Mouse (Mus musculus) liver, embryonic 14.5 days (tissue): Measurements from ENCODE around the gene Sh3glb1. TPM values are rescaled to one million over a fixed set of nuclear protein-coding genes. Genes with fewer than 3 reads are reported as not detected.
A peak's percentile ranks its signal among the peaks of the same experiment; 100 is the strongest.

Source experiments
- ATAC-seq: fragments of 200-750 bp; cut with Nextera tagmentation; 2 replicates; pipeline ENCODE4 v1.8.0; 2017; ENCODE audit warnings: moderate number of reproducible peaks, mild to moderate bottlenecking, moderate library complexity; ENCODE audit not compliant: insufficient read depth
- DNase-seq, 3 experiments: peaks; one replicate each; pipeline ENCODE4 v3.0.0-alpha.2; 2012 to 2013; ENCODE audit warnings: low read depth in 3 of 3, low spot score in 3 of 3
- H3K27ac ChIP-seq: fragments of 300-500 bp; sonication (generic); 2 replicates; pipeline ENCODE4 v1.5.1; 2014; ENCODE audit warnings: moderate library complexity, mild to moderate bottlenecking, control low read depth, inconsistent platforms
- H3K27me3 ChIP-seq: fragments of 300-500 bp; sonication (generic); 2 replicates; pipeline ENCODE4 v1.6.1; 2014; ENCODE audit warnings: mild to moderate bottlenecking, low read length, moderate library complexity; ENCODE audit not compliant: control insufficient read depth, insufficient read depth
- H3K36me3 ChIP-seq: fragments of 300-500 bp; sonication (generic); replicated peaks from 2 replicates; pipeline ENCODE4 v1.6.1; 2014; ENCODE audit warnings: low read depth; ENCODE audit not compliant: control insufficient read depth, insufficient read depth
- H3K4me1 ChIP-seq, 2 experiments: fragments of 200-500 bp in 1 of 2; fragments of 300-500 bp in 1 of 2; sonication (generic) in 1 of 2; replicated peaks; 2 replicates each; pipeline ENCODE4 v1.6.1; 2012 to 2014; ENCODE audit warnings: antibody characterized with exemption in 1 of 2, inconsistent platforms in 1 of 2, low read length in 1 of 2; ENCODE audit not compliant: control insufficient read depth in 2 of 2, insufficient read depth in 2 of 2
- H3K4me2 ChIP-seq: fragments of 300-500 bp; sonication (generic); 2 replicates; pipeline ENCODE4 v1.6.1; 2014; ENCODE audit warnings: low read depth, mild to moderate bottlenecking, control low read depth, moderate library complexity
- H3K4me3 ChIP-seq, 2 experiments: fragments of 200-500 bp in 1 of 2; fragments of 300-500 bp in 1 of 2; sonication (generic) in 1 of 2; 2 replicates each; pipeline ENCODE4 v1.5.1; 2012 to 2014; ENCODE audit warnings: low read depth in 2 of 2, low read length in 2 of 2, mild to moderate bottlenecking in 2 of 2, control low read depth in 1 of 2, inconsistent platforms in 1 of 2, moderate library complexity in 1 of 2; ENCODE audit not compliant: insufficient read depth in 1 of 2
- H3K9ac ChIP-seq: fragments of 300-500 bp; sonication (generic); replicated peaks from 2 replicates; pipeline ENCODE4 v1.6.1; 2014; ENCODE audit warnings: mild to moderate bottlenecking, control low read depth, moderate library complexity
- H3K9me3 ChIP-seq: fragments of 300-500 bp; sonication (generic); 2 replicates; pipeline ENCODE4 v1.6.1; 2016; ENCODE audit warnings: low read length, mixed read lengths; ENCODE audit not compliant: control insufficient read depth
- CTCF ChIP-seq: IDR thresholded peaks from 2 replicates; pipeline ENCODE4 v1.5.1; 2016; ENCODE audit warnings: antibody characterized with exemption, low read depth, control low read depth
- EP300 ChIP-seq: IDR thresholded peaks from 2 replicates; pipeline ENCODE4 v1.6.1; 2016; ENCODE audit warnings: antibody characterized with exemption, low read depth
- WGBS: fragments of 180-500 bp; shearing (Covaris S2); extraction: QIAGEN DNeasy Blood & Tissue Kit; methylation state at CpG from one replicate; pipeline ENCODE4 v1.1.7; 2014; ENCODE audit not compliant: insufficient replicate concordance; 5-methylcytosine and 5-hydroxymethylcytosine counted together
- polyA plus RNA-seq, 2 experiments: library from polyadenylated mRNA; depleted of rRNA in 1 of 2; stranded (reverse) in 1 of 2; unstranded in 1 of 2; fragments of >200 nt; fragmentation: Nextera tagmentation in 1 of 2; extraction: Ambion mirVana in 1 of 2; gene quantifications; 2 replicates each; pipeline versions ENCODE4 v1.2.1 to v1.2.3; 2012 to 2014

Sh3glb1 gene
- polyA plus RNA-seq (2012; rRNA removed) = 7.8 and 11.7 TPM in 2 replicates
- polyA plus RNA-seq (2014; fragmentation: Nextera tagmentation; extraction: Ambion mirVana) = 74.4 and 80.3 TPM in 2 replicates

GRCm38 (mm10) chr3:144719901-144720747 is at the start of gene Sh3glb1:
TSS of gene Sh3glb1 (minus strand) at chr3:144720335.
- Histone ChIP-seq H3K4me1 (peaks cover 17 to 31% of the 10 kb centered on the region in 2 experiments), H3K27ac (peak within 1 kb of the TSS; percentile 95), H3K9ac (peak within 1 kb of the TSS; percentile 98), H3K9me3 (no peaks in the 10 kb centered on the region), H3K4me3 (peak within 1 kb of the TSS; percentile 91 to 99), H3K27me3 (no peaks in the 10 kb centered on the region), H3K36me3 (no peaks in the 10 kb centered on the region; the same call in 1 of the 2 replicates), H3K4me2 (peak within 1 kb of the TSS; percentile 97)
- ATAC-seq (peak; percentile 85), DNase-seq (peak; percentile 80 to 87 (median 84))
- WGBS = under 1% methylated on average over 87 of the region's 98 CpGs
- TF ChIP-seq CTCF = peak; percentile 99
- peak; percentile 54 for TF ChIP-seq EP300

GRCm38 (mm10) chr3:144765161-144765560 is 45.0 kb upstream of the Sh3glb1 start:
- H3K27ac ChIP-seq = no peak overlapping the region
- no peak for DNase-seq
- H3K4me3 ChIP-seq = no peak overlapping the region
- no peaks in the 10 kb centered on the region for H3K27me3 ChIP-seq
- H3K9me3 ChIP-seq = no peaks in the 10 kb centered on the region
- no peak for ATAC-seq
- no peak overlapping the region for H3K4me2 ChIP-seq
- 68% methylated on average over 4 of the region's 4 CpGs for WGBS
- H3K9ac ChIP-seq = no peak overlapping the region
- TF ChIP-seq EP300 = no peak
- no peak for TF ChIP-seq CTCF
- H3K36me3 ChIP-seq = no peaks in the 10 kb centered on the region
- no peaks in the 10 kb centered on the region; a peak in 1 of 4 replicates for H3K4me1 ChIP-seq

GRCm38 (mm10) chr3:144761454-144761853 is 41.3 kb upstream of the Sh3glb1 start:
- H3K4me3 ChIP-seq = no peak overlapping the region
- H3K4me1 ChIP-seq = no peaks in the 10 kb centered on the region; a peak in 1 of 4 replicates
- H3K9me3 ChIP-seq = no peaks in the 10 kb centered on the region
- DNase-seq (no peak), ATAC-seq (no peak)
- TF ChIP-seq CTCF (no peak), EP300 (no peak)
- no peak overlapping the region for H3K9ac ChIP-seq
- peak overlapping the region; percentile 17; the same call in 1 of the 2 replicates for H3K4me2 ChIP-seq
- WGBS = 38% methylated on average over 6 of the region's 6 CpGs
- H3K36me3 ChIP-seq = no peaks in the 10 kb centered on the region
- H3K27me3 ChIP-seq = no peaks in the 10 kb centered on the region
- no peak overlapping the region for H3K27ac ChIP-seq

DNA sequence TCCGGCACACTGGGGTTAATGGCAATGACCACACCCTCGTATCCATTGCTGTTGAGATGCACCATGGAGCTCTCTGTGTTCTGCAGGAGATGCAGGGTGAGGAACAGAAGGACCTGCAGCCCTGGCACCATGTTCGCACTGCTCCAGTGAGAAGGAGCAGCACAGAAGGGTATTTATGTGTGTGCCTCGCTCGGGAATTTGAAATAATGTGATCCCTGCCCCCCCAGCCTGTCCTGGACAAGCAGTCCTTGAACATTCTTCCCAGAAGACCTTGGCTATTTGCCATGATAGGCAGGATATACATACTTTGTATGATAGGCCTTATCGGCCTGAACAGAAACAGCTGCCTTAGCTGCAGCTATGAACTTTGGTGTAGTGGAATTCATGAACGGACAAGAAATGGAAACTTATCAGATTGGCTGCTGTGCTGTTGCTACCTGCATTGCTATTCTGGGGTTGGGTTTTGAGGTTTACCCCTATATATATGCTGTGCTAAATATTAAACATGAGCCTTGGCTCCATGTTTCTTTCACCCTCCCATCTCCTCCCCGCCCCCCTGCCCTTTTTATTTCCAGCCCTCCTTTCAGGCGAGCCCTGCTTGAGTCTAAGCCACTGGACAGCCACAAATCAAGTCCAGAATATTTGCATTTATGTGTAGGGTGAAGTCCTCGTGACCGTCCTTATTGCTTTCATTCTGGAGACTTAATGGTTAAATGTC is 40.6 kb upstream of the Sh3glb1 start, which contains the start of gene Clca3a1:
TSS of gene Clca3a1 (minus strand) at position 386 of the 718 bp plus-strand sequence.
- peak; percentile 6 to 19 (median 17) for DNase-seq
- Histone ChIP-seq H3K9ac (no peak within 1 kb of the TSS), H3K4me3 (no peak within 1 kb of the TSS), H3K4me2 (peak within 1 kb of the TSS; percentile 17; the same call in 1 of the 2 replicates), H3K4me1 (no peaks in the 10 kb centered on the region; a peak in 1 of 4 replicates), H3K27ac (no peak within 1 kb of the TSS), H3K9me3 (no peaks in the 10 kb centered on the region), H3K27me3 (no peaks in the 10 kb centered on the region), H3K36me3 (no peaks in the 10 kb centered on the region)
- ATAC-seq = peak; percentile 86
- 49% methylated on average over 10 of the region's 11 CpGs for WGBS
- TF ChIP-seq EP300 = peak; percentile 58; the same call in 1 of the 2 replicates
- no peak for TF ChIP-seq CTCF
